Mouse (Mus musculus) left cerebral cortex, adult 9 months (tissue): Measurements from ENCODE around the gene Lrrc9.
A peak's percentile ranks its signal among the peaks of the same experiment; 100 is the strongest.

Experiments used
- DNase-seq, 2 experiments: peaks; one replicate each; pipeline ENCODE4 v3.0.0; 2022; ENCODE audit warnings: low spot score in 2 of 2

The Lrrc9 gene

DNA sequence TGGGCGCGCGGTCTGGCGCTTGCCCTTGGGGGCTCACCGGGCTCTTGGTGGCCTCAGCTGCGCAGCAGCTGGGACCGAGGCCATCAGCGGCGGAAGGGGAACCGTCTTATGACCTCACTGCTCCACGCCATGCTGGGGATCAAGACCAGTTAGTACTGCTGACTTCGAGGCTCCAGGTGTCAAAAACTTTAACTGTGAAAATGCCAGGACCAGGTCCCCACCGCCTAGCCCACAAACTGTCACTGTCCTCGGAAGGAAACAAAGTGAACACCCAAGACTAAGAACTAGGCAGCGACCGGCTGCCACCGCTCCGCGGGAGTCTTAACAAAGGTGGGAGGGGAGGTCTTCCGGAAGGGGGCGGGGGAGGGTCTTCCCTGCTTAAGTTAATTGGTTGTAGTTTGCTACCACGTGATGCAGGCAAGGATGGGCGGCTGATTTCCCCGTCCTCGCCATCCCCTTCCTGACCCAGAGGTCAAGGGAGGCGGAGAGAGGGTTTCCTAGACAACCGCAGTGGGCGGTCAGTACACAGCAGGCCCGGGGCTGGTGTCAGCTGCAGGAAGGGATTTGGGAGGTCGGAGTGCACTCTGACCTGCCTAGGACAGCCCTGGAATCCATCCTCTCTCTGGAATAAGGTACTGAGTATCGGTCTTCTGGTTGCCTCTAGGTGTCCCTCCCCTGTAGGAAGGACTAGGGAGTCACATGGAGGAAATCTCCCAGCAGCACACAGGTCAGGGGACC is at the start of gene Lrrc9:
Gene Lrrc9 (plus strand): TSS at position 28 of the 738 bp plus-strand sequence.
- DNase-seq: peak; percentile 25 to 42

DNA sequence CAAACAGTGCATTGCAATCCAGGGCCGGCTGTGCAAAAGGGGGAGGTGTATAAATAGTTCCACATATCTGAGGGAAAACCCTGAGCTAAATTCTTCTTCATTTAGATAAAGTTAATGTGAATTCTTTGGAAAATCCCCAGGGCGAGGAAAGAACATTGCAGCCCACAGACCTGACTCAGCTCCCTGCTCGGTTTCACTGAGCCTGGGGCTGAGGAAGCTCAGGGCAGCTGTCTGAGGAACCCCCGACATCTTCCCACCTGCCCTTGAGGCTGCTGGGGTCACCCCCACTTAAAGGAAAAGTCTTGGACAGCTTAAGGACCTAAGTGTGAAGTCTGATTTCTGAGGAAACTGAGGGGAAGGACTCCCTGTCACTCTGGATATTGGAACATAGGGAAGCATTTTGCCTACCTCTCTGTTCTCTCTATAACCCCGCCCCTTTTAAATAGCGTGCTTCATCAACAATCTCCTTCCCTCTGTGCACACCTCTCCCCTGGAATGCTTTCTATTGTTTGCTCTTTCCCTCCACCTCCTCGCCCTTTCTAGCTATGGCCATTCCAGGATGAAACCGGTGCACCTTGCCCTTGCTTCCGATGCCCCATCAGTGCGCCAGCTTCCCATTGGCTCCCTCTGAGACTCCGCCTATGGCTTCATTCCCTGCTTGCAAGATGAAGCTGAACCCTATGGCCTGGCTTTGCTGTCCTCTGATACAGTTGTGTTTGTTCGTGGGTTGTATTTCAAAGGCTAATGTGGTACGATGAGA is 48.4 kb upstream of the Lrrc9 start:
- DNase-seq: peak in 1 of 2 experiments; percentile 56

DNA sequence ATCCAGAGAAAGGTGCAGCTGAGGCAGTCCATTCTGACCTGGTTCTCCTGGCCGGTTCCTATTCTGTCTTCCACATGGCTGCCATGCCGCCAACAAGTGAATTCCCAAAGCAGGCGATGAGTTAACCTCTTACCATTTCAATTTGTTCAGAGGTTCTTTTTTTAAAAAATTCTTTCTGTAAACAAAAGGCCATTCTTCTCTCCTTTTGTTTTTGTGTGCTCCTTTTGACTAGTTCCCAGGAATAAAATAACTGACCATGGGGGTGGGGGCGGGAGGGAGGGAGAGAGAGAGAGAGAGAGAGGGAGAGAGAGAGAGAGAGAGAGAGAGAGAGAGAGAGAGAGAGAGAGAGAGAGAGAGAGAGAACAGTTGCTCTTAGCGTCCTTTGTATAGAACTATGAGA is 36.6 kb upstream of the Lrrc9 start:
- DNase-seq: no peak

DNA sequence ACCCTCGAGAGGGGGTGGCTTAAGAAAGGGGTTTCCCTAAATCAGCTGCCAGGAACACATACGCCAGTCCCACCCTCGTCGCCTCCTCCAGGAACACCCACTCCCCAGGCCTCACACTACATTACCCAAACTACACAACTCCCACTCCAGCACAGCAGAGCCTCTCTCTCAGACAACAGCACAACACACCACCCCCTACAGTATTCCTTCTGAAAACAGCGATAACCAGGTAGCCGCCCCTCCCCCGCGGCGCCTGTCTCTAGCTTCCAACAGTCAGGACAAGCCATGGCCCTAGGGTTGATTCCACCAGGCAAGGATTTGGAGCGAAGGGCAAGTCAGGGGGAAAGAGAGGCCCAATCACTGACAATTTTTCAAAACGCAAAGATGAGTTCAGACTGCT is 34.5 kb upstream of the Lrrc9 start:
- peak in 1 of 2 experiments; percentile 41 for DNase-seq

DNA sequence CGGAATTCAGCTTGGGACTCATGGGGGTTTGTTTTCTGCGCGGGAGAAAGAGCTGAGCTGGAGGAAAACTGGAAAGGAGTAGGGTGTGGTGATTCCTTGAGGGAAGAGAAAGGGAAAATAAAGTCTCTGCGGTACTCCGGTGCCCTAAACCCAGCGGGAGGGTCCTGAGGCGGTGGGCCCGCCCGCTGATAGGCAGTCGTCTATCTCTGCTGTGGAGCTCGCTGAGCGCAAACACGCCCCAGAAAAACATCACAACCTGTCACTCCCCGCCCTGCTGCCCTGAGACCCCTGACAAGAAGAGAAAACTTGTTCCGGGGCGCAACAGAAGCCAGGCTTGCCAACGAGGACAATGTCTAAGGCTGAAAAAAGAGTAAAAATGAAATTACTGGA is 34.0 kb upstream of the Lrrc9 start:
- DNase-seq: no peak

DNA sequence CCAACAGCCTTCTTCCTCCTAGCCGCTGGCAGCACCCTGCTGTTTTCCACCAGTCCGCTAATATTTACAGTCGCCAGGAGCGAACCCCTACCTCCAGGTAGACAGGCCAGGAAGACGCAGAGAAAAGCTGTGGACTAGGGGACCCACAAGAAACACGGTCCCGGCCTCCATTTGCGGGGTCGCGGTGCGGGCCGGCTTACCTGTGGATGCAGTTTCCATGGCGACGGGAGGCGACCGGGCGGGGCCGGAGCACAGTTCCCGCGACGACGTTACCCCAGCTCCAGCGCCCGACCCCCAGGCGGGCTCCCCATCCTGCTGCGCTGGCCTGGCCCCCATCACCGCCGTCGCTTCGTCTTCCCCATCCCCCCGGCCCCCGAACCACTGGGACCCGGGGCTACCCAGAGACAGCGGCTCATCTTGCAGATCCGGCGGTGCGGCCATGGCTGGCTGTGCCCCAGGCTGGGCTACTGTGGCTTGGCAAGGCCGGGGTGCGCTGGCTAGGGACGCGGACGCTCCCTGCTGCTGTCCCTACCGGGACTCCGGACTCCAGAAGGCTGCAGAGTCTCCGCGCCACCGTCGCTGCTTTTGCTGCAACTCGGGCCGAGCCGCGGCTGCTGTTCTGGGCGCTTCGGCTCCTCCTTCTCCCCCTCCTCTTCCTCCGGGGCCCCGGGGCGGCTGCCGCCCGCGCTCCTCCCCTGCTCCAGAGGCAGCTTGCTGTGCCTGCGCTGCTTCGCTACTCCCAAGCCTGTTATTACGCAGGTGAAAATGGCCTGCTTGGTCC is 33.4 kb upstream of the Lrrc9 start:
- DNase-seq: peak in 1 of 2 experiments; percentile 74

DNA sequence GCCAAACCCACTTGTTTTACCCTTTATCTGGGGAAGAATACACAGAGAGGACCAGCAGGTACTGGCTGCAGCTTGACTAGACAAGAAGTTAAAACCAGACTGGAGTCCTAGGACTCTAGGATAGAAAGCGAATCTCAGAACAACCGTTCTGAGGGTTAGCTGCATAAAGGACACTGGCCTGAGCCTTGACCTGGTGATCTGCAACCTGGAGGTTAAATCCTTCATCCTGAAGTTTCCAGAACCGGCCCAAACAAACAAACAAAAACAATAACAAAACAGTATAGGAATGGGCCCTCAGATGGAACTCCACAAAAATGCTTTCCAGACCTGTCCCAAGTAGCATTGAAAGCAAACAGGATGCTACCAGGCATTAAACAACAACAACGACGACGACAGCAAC is 32.7 kb upstream of the Lrrc9 start, which contains the start of gene Rtn1:
Gene Rtn1 (minus strand): TSS at position 101 of the 400 bp plus-strand sequence.
- DNase-seq: no peak

DNA sequence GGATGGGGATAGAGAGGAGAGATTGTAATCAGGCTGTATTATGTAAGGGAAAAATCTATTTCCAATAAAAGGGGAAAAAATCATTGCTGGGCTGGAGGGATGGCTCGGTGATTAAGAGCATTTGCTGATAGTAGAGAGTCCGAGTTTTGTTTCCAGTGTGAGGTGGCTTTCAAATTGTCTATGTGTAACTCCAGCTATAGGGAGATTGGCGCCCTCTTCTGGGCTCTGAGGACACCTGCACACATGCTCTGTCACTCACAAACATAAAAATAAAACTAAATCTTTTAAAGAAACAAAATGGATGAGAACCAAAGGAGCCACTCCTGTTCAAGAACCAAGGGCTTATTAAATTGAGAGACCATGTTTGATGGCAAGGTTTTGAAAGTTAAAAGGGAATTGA is 23.9 kb upstream of the Lrrc9 start:
- peak in 1 of 2 experiments; percentile 33 for DNase-seq

DNA sequence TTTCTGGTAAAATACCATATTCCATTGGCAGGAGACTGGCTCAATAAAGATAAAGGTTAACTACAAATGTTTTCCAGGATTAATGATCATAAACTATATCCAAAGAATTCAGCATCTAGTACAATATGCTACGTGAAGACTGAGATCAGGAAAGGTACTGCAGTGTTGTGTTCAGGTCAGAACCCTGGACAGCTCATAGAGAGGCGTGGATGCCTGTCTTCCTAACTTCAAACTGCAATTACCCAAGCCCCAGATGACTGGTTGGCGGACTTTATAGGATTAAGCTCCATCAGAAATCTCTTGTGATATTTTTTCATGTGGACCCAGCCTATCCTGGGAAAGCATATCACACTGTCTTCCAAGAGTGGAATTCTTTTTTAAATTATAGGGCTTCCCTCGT is 19.0 kb upstream of the Lrrc9 start:
- no peak for DNase-seq

DNA sequence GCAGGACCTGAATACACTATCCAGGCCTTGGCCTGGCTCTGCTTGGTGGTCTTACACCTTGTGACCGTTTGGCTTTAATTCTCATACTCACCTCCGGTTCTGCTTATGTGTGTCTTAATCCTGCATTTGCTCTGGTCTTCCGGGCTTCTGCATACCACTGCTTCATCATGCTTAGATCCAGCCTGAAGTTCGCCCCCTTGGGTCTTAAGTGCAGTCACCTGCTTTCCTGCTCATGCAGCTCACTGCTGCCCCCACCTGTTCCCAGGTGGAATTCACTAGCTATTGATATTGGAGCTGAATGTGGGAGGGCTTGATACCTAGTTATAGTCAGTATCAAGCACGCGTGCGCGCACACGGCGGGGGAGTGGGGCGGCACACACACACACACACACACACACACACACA is 13.9 kb upstream of the Lrrc9 start:
- peak; percentile 63 to 86 for DNase-seq

DNA sequence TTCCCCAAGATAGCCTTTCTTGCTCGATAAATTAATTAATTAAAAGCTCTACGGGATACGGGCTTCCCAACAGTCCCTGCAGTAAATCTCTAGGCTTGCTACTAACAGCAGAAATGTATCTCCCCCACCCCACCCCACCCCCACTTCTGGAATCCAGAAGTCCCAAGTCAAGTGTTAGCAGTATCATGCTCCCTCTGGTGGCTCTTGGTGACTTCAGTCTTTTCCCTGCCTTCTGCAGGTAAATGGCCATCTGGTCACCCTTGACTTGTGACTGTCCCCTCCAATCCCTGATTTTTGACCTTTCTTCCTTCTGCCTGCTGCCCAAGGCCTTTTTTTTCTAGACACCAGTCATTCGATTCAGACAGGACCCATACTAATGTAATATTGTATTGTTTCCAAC is 9.5 kb upstream of the Lrrc9 start:
- DNase-seq: no peak

DNA sequence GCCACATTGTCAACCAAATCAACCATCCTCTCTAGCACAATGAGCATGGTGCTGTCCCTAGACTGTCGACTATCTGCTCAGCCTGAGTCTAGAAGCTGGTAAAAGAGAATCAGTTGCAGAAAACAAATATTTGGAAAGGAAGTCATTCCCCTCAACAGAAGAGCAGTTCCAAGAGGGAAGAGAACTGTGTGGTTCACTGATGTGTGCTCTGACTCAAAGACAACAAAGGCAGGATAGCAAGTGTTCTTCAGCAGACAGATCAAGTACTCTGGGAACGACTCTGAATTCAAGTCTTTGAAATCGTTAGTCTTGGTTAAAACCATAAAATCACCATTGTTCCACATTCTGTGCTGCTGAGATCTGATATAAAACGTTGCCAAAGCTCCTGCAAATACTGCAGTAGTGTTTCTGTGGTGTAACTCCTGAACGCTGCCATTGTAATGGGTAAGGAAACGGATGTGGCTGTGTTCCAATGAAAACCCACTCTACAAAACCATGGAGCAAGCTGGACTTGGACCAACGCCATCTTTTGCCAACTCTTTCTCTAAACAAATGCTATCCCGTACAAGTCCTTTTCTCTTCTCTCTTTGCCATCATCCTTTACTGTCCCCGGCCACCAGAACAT is 8.3 kb upstream of the Lrrc9 start:
- DNase-seq: no peak

DNA sequence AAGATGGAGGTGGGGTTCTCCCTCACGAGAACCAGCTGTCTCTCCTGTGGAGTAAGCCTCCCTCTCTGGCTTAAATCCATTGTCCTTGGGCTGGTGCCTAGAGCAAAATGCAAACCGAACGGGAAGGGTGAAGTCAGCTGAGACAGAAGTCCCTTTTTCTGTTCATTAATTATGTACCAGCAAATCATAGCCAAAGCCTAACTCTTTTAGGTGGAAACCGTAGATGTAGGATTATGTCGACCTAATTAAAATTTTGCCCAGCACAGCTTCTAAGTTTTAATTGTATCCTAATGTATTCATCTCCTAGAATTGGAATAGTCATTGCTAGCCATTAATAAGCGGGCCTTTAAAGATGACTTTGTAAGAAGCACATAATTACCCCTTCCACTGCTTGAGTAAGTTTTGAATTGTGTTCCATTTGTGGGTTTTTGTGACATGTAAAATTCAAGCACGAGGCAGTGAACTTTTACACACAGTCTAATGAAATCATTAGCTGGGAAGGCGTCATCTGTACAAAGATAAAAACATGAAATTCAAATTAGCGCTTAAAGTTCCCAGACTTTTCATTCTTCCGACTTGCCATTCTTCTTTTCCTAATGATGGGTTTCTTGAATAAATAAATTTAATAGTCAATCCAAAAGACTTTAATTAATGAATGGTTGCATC is 3.9 kb upstream of the Lrrc9 start:
- DNase-seq: no peak

DNA sequence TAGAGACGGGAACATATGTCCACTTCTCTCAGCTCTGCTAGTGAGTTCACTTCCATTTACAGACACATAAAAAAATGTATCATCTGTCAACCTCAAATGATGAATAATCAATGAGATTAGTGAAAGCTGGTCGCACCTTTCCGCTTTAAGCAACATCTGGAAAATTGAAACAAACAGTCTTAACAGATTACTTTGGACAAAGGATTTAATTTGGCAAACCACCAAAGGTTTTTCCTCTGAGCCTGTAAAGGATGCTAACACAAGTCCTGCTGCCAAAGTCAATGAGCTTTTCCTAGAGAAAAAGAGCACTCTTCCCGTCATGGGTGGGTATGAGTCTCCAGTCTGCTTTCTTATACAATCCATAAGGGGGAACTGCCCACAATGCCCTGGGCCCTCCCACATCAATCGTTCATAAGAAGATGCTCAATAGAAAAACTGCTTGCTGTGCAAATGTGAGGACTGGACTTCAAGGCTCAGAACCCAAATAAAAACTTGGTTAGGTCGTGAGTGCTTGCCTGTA is 2.6 kb upstream of the Lrrc9 start:
- DNase-seq: no peak

DNA sequence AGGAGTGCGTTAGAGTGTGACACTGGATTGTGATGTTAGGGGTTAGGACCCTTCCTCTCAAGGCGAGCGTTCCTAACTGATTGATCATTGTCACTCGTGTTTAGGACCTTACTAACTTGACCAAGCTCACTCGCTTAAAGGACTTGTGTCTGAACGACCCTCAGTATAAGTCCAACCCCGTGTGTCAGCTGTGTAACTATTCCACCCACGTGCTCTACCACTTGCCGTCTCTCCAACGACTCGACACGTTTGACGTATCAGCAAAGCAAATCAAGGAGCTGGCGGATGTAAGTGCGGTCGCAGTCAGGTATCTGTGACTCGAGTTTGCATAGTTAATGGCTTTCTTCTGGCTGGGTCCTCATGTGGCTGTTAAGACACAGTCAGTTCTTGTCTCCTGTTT is 12.3 kb downstream of the Lrrc9 start:
- DNase-seq: no peak

DNA sequence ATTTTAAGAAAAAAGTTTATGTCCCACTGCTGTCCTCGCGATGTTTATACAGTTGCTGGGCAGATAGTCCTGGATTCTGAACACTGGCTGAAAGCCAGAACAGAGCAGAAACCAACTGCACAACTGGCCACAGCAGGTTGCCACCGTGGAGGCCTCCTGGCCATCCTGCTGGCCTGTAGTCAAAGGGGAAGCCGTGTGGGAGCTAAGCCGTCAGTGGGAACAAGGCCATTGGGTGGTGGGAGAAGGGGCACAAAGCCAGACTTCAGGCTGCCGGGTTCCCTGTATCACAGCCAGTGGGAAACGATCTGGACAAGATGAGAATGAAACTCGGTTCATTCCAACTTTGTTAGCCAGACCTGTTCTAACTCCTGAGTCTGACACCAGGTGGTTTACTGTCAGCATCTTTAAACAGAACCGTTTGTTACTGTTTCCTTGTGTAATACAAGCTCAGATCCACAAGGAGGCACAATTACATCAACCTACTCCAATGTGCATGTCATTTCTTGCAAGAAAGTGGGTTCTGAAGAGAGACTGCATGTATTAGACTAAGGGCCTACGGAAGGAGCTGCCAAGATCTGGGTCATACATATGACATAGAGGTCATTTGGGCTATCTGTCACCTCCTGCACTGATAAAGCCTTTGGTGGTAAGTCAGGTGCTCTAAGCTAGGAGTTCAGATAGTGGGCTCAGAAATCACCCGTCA is 19.7 kb downstream of the Lrrc9 start:
- DNase-seq: no peak

DNA sequence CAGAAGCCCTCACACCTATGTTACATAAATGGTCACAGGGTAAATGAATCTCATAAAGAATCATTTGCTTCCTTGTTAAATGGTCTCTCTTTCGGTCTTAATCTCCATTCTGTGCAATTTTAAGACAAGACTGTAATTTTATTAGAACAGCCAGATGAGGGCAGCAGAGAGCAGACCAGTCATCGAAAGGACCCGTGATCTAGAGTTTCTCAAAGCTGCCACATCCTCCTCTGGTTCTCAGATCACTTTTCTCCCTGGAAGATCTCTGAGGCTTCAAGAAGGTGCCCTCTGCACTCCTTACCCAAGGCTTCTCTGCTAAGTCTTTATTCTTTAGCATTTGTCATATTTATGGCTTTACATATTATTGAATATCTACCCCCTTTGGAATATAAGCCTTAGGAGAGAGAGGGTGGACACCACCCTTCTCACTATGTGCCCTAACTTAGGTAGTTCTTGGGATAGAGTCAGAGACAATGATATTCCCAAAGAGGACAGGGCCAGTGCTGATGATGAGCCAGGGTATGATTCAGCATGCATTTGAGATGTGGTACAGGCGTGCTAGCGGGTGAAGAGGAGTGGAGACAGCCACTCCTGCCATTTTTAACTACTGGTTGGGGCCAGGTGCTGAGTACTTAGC is 20.3 kb downstream of the Lrrc9 start:
- peak in 1 of 2 experiments; percentile 39 for DNase-seq

DNA sequence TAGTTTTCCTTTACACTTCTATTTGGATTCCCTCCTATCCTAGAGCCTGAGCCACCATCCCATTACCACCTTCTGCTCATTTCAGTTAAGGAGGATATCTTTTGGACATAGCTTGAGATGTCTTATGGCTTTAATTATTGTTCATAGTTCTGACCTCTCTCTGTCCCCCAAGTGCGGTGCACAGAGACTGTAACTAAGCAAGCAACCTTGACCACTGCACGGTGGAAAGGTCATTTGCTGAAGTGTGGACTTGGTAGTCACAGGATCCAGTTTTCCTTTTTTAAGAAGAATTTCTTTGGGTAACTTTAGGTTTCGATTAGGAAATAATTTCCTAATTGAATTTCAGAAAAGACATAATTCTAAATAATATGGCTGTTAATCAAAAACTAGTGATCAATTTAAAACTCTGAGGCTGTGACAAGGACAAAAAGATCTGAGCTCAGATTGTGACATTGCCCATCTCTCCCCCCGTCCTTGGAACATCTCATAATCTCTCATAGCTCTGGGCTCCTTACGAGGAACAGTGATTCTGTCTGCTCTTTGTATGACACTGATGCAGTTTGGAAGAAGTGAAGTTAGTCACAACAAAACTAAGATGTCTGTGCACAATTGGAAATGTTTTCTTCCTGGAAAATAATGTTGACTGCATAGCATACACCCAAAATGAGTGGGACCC is 24.3 kb downstream of the Lrrc9 start:
- no peak for DNase-seq

DNA sequence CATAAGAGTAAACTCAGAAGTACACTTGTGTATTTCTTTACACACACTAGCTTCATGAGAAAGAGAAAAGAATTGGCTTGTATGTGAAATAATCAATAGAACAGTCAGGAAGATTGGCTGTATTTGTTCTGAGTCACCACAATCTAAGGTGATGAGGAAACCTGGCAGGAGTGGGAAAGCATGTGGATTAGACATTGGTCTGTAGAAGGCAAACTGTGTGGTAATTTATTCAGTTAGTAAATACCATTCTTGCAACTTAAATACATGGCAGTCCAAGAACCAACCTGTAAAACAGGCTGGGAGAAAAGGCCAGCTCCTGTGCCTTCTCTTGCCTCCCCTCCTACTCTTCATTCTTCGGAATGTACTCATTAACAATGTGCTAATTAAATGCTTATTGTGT is 25.6 kb downstream of the Lrrc9 start:
- DNase-seq: no peak
